In genomic region chr2:127139094-127139493, GRCm38 (mm10) we compare ENCODE assay signal across 2 mouse cellular contexts.
TF ChIP-seq lines count a peak whose summit lies in the region.

No protein-coding gene starts in this region.

TF ChIP-seq in MEL, 35 proteins besides CTCF, POLR2A, EP300 and RAD21:
- TF ChIP-seq MAFK (IDR thresholded peaks at IDR 0.05; ENCODE audit: borderline replicate concordance, low read depth, low read length) (no peak), BHLHE40 (IDR thresholded peaks at IDR 0.05; ENCODE audit: borderline replicate concordance, low read depth, low read length) (peak; percentile 51; the same call in 1 of the 2 replicates)

TF ChIP-seq in myocyte, 11 proteins besides CTCF, POLR2A, EP300 and RAD21:
- TF ChIP-seq REST (IDR thresholded peaks at IDR 0.05; ENCODE audit: insufficient read depth, insufficient read length) (no peak), POLR2AphosphoS2 (IDR thresholded peaks at IDR 0.05; ENCODE audit: insufficient read length, low read depth) (no peak), E2F4 (IDR thresholded peaks at IDR 0.05; ENCODE audit: insufficient read depth) (no peak), MYOG (IDR thresholded peaks at IDR 0.05; ENCODE audit: control insufficient read depth in 1 of 3, insufficient read depth in 1 of 3, insufficient read length in 2 of 3, low read depth in 2 of 3) (no peak), SRF (IDR thresholded peaks at IDR 0.05; ENCODE audit: control insufficient read depth, insufficient read length, low read depth) (no peak)
